Mouse (Mus musculus) heart, postnatal 4 days (tissue): Measurements from ENCODE around the gene Aamp. TPM values are rescaled to one million over a fixed set of nuclear protein-coding genes. Genes with fewer than 3 reads are reported as not detected.
"Not testable (repeated sequence)": the region's sequence is repeated elsewhere in the genome, so short reads cannot be mapped to it uniquely, and the experiment has no call there.

ENCODE experiments used
- DNase-seq: peaks from one replicate; pipeline ENCODE4 v3.0.0; 2021
- total RNA-seq, 2 experiments: library from RNA; stranded (reverse); gene quantifications; 2 replicates each; pipeline ENCODE4 v1.2.3; 2021

Aamp gene
- total RNA-seq, 2 experiments from 2014 or later: 103 to 105 TPM

DNA sequence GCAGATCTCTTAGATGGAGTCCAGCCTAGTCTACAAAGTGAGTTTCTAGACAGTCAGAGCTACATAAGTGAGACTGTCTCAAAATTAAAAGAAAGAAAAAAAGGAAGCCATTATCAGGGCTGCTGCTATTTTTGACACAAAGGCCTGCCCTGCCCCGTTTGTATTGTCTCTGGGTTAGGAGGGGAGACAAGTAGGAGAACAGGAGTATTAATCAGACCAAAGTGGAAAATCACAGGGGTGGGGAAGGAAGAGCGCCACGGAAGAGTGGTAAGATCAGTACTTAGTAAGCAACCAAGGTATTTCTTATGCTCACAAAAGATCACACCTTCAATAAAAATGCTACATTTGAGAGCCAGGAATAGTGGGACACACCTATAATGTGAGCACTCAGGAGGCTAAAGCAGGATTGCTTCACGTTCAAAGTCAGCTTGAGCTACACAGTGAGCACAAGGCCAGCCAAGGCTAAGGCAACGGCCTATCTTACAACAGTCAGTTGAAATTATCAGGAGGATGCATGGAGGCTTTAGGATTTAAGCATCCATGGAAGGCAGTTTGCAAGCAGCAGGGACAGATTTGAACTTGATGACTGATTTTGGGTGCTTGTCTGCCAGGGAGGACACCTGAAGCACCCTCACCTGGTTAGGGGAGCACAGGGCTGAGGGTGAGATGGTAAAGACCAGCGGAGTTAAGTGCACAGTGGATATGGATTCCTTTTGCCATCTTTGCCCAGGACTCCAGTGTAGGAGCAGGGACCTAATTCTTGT lies 16.0 kb upstream of the Aamp start:
- no peak for DNase-seq

DNA sequence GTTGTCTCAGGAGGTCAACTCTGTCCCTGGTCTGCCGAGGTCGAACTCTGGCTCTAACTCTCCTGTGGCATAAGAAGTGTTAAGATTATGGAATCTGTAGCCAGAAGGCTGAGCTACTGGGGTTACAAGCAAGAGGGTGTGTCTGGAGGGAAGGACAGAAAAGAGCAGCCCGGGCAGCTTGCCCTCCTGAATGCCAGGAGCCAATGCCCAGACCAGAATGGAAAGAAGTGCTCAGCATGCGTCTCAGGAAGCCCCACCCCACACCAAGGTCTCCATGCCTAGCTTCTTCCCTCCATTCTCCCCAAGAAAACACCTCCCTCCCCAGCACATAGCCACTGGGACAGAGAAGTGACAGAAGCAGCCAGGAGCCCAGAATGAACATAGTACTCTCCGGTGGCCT lies 14.5 kb upstream of the Aamp start:
- DNase-seq: peak; percentile 71

- no peak for DNase-seq
Observed at GRCm38 (mm10) chr1:74298157-74298750, 13.7 kb upstream of the Aamp start.

- DNase-seq: peak; percentile 54
Observed at GRCm38 (mm10) chr1:74297269-74297668, 12.7 kb upstream of the Aamp start.

GRCm38 (mm10) chr1:74296477-74296876 lies 11.9 kb upstream of the Aamp start:
- DNase-seq: no peak

DNA sequence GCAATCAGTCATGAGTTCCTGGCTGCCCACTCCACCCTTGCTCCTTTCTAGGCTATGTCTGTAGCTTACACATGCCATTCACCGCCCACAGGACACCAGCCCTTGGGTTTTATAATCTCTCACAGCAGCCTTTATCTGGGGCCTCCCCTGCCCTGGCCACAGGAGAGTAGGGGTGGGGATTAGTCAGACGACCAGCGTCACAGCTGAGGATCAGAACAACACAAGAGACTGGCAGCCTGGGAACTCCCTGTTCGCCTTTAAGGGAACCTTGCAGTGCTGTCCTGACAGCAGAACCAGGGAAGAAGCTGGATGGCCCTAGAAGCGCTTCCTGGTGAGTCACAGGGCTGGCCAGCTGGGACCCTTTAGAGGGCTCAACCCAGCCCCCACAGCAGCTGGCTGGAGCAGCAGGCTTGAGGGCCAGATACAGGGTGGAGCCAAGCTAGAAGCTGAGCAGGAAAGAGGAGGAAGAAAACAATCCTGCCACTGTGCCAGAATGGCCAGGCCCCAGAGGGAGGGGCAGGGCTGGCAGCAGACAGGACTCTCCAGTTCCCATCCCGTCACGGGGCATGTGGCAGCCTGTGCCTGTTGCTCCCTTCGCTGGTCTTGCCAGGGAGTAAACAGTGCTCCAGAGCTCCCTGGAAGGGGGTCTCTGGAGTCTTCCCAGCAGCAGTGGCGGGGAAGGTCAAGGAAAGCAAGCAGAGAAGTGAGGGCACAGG lies 11.1 kb upstream of the Aamp start:
- peak; percentile 93 for DNase-seq

DNA sequence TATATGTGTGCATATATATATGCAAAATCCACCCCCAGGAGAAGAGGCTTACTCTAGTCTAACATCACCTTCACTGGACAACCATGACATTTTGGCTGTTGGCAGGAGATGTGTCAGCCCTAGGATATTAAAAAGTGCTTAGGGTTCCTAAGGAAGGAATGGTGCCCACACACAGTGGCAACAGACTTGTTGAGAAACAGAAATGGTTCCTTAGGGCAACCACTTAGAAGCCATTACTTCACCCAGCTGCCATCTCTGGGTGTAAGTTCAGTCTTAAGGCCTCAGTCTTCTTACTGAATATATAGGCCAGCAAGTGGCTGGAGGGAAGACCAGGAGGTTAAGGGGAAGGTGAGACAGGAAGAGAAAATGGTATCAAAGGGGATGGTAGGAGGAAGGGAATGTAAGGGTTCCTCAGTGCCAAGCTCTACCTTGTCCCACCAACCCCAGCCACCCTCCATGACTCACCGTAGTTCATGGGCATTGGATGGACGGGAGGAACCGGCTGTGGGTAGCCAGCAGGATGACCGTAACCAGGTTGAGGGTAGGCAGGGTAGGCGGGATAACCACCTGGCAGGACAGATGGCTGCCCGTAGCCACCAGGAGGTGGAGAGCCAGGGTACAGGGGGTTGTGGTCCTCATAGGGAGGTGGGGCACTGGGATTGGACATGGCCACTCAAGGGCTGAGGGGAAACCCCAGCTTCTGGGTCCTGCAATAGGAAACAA lies 10.4 kb upstream of the Aamp start:
- DNase-seq: no peak

GRCm38 (mm10) chr1:74294090-74294643 lies 9.6 kb upstream of the Aamp start:
- DNase-seq: no peak

- no peak for DNase-seq
Observed at GRCm38 (mm10) chr1:74293306-74293960, 8.9 kb upstream of the Aamp start.

DNA sequence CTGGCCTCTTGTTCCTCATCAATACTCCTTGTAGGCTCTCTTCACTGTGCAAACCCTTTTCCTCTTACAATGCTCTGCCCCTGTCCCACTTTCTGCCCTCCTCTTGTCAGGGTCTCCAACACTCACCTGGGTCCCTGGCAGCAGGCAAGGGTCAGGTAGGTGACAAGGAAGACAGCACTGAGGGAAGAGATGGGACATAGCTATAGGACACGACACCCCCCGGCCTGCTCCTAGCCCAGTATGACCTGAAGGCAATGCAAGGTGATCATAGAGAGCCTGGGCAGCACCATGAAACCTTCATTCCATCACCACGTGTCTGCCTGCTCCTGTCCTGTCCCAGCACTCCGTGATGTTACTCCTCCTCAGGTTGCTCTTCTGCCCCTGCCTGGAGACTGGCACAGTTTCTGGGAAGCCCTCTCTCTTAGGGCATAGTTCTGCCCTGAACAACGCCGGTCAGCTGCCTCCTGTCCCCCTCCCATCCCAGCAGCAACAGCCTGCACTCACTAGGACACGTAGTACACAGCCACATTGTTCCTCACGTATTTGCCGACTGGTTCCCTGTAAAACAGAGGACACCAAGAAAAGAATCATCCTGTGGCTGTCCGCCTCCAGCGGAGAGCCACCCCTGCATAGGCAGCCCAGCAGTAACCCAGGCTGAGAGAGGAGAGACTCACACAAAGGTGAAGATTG lies 7.9 kb upstream of the Aamp start:
- no peak for DNase-seq

DNA sequence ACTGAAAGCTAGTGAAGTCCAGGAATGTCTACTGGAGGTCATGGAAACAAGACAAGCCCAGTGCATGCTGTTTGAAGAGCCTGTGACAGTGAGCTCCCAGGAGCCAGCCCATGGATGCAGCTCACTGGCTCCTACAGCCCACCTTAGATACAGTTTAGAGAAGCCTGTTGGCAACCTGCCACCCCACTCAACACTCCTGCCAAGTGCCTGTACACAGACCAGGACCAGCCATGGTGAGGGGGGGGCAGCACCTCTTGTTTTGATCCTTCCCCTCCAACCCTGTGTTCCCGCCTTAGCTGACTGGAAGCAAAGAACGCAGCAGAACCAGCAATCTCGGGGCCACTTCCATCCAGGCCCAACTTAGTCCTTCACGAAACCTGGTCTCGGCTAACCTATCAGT lies 5.6 kb upstream of the Aamp start:
- DNase-seq: peak; percentile 83

GRCm38 (mm10) chr1:74289740-74290139 lies 5.2 kb upstream of the Aamp start:
- DNase-seq: no peak

- no peak for DNase-seq
Observed at GRCm38 (mm10) chr1:74289248-74289647, 4.7 kb upstream of the Aamp start.

GRCm38 (mm10) chr1:74288327-74288726 lies 3.8 kb upstream of the Aamp start:
- no peak for DNase-seq

- not testable (repeated sequence) for DNase-seq
Observed at GRCm38 (mm10) chr1:74286869-74287607, 2.5 kb upstream of the Aamp start.

DNA sequence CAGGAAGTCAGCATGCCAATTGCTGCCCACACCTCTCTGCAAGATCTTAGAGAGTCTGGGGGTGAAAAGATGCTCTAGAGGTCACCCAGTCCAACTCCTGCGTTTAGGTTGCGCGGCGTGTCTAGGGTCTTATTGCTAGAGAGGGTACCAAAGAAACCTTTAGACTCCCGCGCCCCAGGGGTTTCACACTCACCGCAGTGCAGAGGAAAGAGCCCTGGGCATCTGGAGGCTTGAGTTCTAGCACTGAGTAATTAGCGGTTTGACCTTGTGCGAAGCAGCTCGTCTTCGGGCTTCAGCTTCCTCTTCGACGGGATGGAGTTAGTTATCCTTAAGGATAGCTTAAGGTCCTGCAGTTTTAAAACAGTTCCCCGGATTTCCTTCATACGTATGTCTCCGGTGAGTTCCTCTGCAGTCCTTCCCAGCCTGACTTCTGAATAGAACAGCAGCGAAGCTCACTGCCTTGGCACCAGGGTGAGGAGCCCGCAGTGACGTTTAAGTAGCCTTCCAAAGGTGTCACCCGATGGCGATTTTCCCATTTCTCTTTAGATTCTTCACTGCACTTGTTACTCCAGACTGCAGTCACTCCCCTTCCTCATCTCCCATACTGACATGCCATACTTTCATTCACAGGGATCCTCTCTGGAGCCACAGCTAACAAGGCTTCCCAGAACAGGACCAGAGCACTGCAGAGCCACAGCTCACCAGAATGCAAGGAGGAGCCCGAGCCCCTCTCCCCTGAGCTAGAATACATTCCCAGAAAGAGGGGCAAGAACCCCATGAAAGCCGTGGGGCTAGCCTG lies 873 bp upstream of the Aamp start:
- DNase-seq: no peak

DNA sequence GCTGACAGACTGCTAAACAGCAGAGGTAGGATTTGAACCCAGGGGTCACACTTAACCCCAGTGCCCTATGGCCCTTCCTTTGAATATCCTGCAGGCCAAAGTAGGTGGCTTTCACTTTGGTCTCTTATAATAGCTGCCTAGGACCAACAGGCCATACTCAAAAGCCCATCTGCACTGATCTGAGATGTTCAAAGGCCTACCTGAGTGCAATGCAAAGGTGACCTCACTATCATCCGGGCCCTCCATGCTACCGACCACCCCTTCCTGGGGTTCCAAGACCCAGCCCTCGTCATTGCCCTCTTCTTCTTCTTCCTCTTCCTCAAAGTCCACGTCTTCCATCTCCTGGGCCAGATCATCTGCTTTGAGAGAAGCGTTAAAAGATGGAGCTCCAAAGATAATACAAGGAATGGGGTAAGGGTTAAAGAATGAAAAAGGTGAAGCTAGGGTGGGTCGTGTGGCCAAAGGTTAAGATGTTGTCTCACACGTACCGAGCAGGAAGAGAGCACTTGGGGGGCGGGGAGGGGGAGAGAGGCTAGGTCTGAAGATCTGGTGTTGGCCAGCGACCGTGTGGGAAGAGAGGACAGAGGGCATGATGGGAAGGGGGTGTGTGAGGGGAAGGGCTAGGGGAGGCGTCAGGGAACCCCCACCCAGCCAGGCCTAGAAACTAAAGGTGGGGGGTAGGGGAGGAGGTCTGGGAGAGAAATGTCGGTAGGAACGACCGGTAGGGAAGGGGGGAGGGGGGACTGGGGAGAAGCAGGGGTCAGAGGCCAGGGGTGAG lies 663 bp downstream of the Aamp start:
- peak; percentile 70 for DNase-seq

- no peak for DNase-seq
Observed at GRCm38 (mm10) chr1:74282896-74283625, 1.5 kb downstream of the Aamp start.
